Mouse (Mus musculus) B cell, adult 2 months (primary cell): ENCODE data around the gene Myo19.

Experiments used
- DNase-seq, 2 experiments: peaks; one replicate each; pipeline ENCODE4 v3.0.0; 2022

The Myo19 gene

GRCm38 (mm10) chr11:84886767-84887511 lies 7.0 kb downstream of the Myo19 start:
- no peak for DNase-seq

- no peak for DNase-seq
Measured at GRCm38 (mm10) chr11:84888025-84888424, 8.1 kb downstream of the Myo19 start.

GRCm38 (mm10) chr11:84889492-84889891 lies 9.5 kb downstream of the Myo19 start:
- DNase-seq = no peak

GRCm38 (mm10) chr11:84891705-84892104 lies 11.8 kb downstream of the Myo19 start:
- DNase-seq = no peak

- no peak for DNase-seq
Measured at GRCm38 (mm10) chr11:84893113-84893512, 13.2 kb downstream of the Myo19 start.

GRCm38 (mm10) chr11:84904597-84905144 lies 24.7 kb downstream of the Myo19 start:
- no peak for DNase-seq

GRCm38 (mm10) chr11:84907081-84907480 lies 27.1 kb downstream of the Myo19 start:
- no peak for DNase-seq

GRCm38 (mm10) chr11:84908480-84908879 lies 28.5 kb downstream of the Myo19 start:
- DNase-seq = no peak

- DNase-seq = no peak
Measured at GRCm38 (mm10) chr11:84910411-84910810, 30.5 kb downstream of the Myo19 start.

GRCm38 (mm10) chr11:84914673-84915072 lies 34.7 kb downstream of the Myo19 start:
- peak; percentile 6 to 10 for DNase-seq

- peak; percentile 78 to 79 for DNase-seq
Measured at GRCm38 (mm10) chr11:84916053-84916702, 36.2 kb downstream of the Myo19 start, which contains the start of gene Znhit3. Gene Znhit3 (minus strand): TSS chr11:84916366.

GRCm38 (mm10) chr11:84916703-84917300 lies 36.9 kb downstream of the Myo19 start:
- DNase-seq = no peak

GRCm38 (mm10) chr11:84918425-84918824 lies 38.5 kb downstream of the Myo19 start:
- DNase-seq = peak; percentile 91

GRCm38 (mm10) chr11:84919276-84919675 lies 39.3 kb downstream of the Myo19 start:
- peak; percentile 74 to 77 for DNase-seq

GRCm38 (mm10) chr11:84919951-84920350 lies 40.0 kb downstream of the Myo19 start:
- DNase-seq = no peak

GRCm38 (mm10) chr11:84920981-84921380 lies 41.0 kb downstream of the Myo19 start:
- DNase-seq = no peak

GRCm38 (mm10) chr11:84932261-84932660 lies 52.3 kb downstream of the Myo19 start:
- DNase-seq = no peak

GRCm38 (mm10) chr11:84939508-84940053 lies 59.6 kb downstream of the Myo19 start:
- no peak for DNase-seq

- no peak for DNase-seq
Measured at GRCm38 (mm10) chr11:84940140-84940539, 60.2 kb downstream of the Myo19 start.

GRCm38 (mm10) chr11:84943948-84944347 lies 64.0 kb downstream of the Myo19 start:
- DNase-seq = peak; percentile 38 to 46

- no peak for DNase-seq
Measured at GRCm38 (mm10) chr11:84944639-84945435, 64.9 kb downstream of the Myo19 start.

GRCm38 (mm10) chr11:84945841-84946240 lies 65.9 kb downstream of the Myo19 start:
- no peak for DNase-seq
